ENCODE assay signal across 13 mouse cellular contexts in genomic region chr5:72269204-72269603, GRCm38 (mm10).
DNase-seq lines count a peak whose midpoint lies in the region; ATAC-seq and TF ChIP-seq lines count a peak whose summit lies in the region.
"Had no signal": no experiment of that assay in that cellular context is flagged by ENCODE, and none has a peak within 500 bp of the region (broad histone marks: within the 10 kb centered on the region; RNA-seq: fewer than 3 reads in every experiment).

No protein-coding gene starts in this region.

- no peak for TF ChIP-seq CTCF in midbrain, postnatal 0 days (IDR thresholded peaks at IDR 0.05)
- TF ChIP-seq CTCF in bone marrow, adult 2 months (IDR thresholded peaks at IDR 0.05; ENCODE audit: control insufficient read depth, insufficient read depth, low read length) = no peak
- TF ChIP-seq CTCF in bone marrow macrophage, adult 2 months (IDR thresholded peaks at IDR 0.05; ENCODE audit: low read depth, low read length) = no peak

- no peak for DNase-seq in midbrain, postnatal 0 days (ENCODE audit: low spot score)
- DNase-seq in cerebellum, adult 9-10 months = no peak
- no peak for DNase-seq in gastrocnemius, postnatal 36 days
- DNase-seq: gastrocnemius, postnatal 10 days had no signal

- no peaks in the 10 kb centered on the region for H3K9me3 ChIP-seq in forebrain, embryonic 15.5 days
- no peaks in the 10 kb centered on the region for H3K9me3 ChIP-seq in forebrain, embryonic 16.5 days (ENCODE audit: control insufficient read depth, low read length)
- no peaks in the 10 kb centered on the region for H3K9me3 ChIP-seq in midbrain, embryonic 13.5 days
- no peaks in the 10 kb centered on the region for H3K9me3 ChIP-seq in midbrain, postnatal 0 days (ENCODE audit: low read length)
- H3K9me3 ChIP-seq: embryonic facial prominence, embryonic 12.5 days; heart, embryonic 12.5 days; hindbrain, embryonic 12.5 days; intestine, embryonic 15.5 days had no signal

- intact Hi-C loops in gastrocnemius, postnatal 36 days (cut with DNase I) = loop anchor here (2.0 kb wide), 1 partner anchor 96 kb away; no protein-coding TSS in a partner anchor

- 0 out of 2 replicates have a peak, but pooled peaks have one; percentile 32 for ATAC-seq in forebrain, embryonic 15.5 days (replicated peaks)
- ATAC-seq in forebrain, embryonic 16.5 days = no peak
- ATAC-seq in midbrain, embryonic 13.5 days = 0 out of 2 replicates have a peak, but pooled peaks have one; percentile 14
- no peak for ATAC-seq in midbrain, postnatal 0 days (ENCODE audit: low FRiP score)
- ATAC-seq: intestine, embryonic 15.5 days had no signal

- H3K27ac ChIP-seq in forebrain, embryonic 15.5 days (replicated peaks) = no peak overlapping the region
- no peak overlapping the region for H3K27ac ChIP-seq in forebrain, embryonic 16.5 days (ENCODE audit: low read length)
- H3K27ac ChIP-seq in midbrain, embryonic 13.5 days = no peak overlapping the region
- H3K27ac ChIP-seq in midbrain, postnatal 0 days (ENCODE audit: low read depth, low read length) = no peak overlapping the region
- peak overlapping the region; percentile 46; the same call in 1 of the 2 replicates for H3K27ac ChIP-seq in bone marrow, adult 2 months (ENCODE audit: control insufficient read depth, insufficient read depth, low read depth, low read length, poor library complexity)
- peak overlapping the region; percentile 61 for H3K27ac ChIP-seq in bone marrow macrophage, adult 2 months (ENCODE audit: insufficient read depth, low read depth, low read length)
- H3K27ac ChIP-seq: embryonic facial prominence, embryonic 12.5 days; hindbrain, embryonic 12.5 days; intestine, embryonic 15.5 days had no signal

- no peak overlapping the region for H3K4me2 ChIP-seq in forebrain, embryonic 15.5 days (replicated peaks)
- no peak overlapping the region for H3K4me2 ChIP-seq in forebrain, embryonic 16.5 days (ENCODE audit: low read length)
- H3K4me2 ChIP-seq in midbrain, embryonic 13.5 days (replicated peaks) = no peak overlapping the region
- H3K4me2 ChIP-seq in midbrain, postnatal 0 days (ENCODE audit: low read depth, low read length, poor library complexity, severe bottlenecking) = no peak overlapping the region
- H3K4me2 ChIP-seq: embryonic facial prominence, embryonic 12.5 days; heart, embryonic 12.5 days; hindbrain, embryonic 12.5 days; intestine, embryonic 15.5 days had no signal

- no peaks in the 10 kb centered on the region for H3K27me3 ChIP-seq in forebrain, embryonic 15.5 days
- no peaks in the 10 kb centered on the region for H3K27me3 ChIP-seq in forebrain, embryonic 16.5 days (replicated peaks; ENCODE audit: control insufficient read depth, insufficient read depth, low read length)
- H3K27me3 ChIP-seq in midbrain, embryonic 13.5 days = no peaks in the 10 kb centered on the region
- no peaks in the 10 kb centered on the region for H3K27me3 ChIP-seq in midbrain, postnatal 0 days (ENCODE audit: insufficient read depth, low read length)
- H3K27me3 ChIP-seq: embryonic facial prominence, embryonic 12.5 days; heart, embryonic 12.5 days; hindbrain, embryonic 12.5 days; intestine, embryonic 15.5 days had no signal

- 0 out of 2 replicates have a peak, but pooled peaks cover 3% of the 10 kb centered on the region for H3K4me1 ChIP-seq in forebrain, embryonic 15.5 days
- H3K4me1 ChIP-seq in forebrain, embryonic 16.5 days (replicated peaks; ENCODE audit: control insufficient read depth, insufficient read depth, low read length) = no peaks in the 10 kb centered on the region
- H3K4me1 ChIP-seq in midbrain, embryonic 13.5 days (replicated peaks) = peaks cover 5% of the 10 kb centered on the region; the same call in 1 of the 2 replicates
- H3K4me1 ChIP-seq in midbrain, postnatal 0 days (ENCODE audit: insufficient read depth, low read length) = no peaks in the 10 kb centered on the region
- H3K4me1 ChIP-seq in bone marrow, adult 2 months (ENCODE audit: control insufficient read depth, insufficient read depth, low read length) = peaks cover 2% of the 10 kb centered on the region; the same call in 1 of the 2 replicates
- peaks cover 13% of the 10 kb centered on the region for H3K4me1 ChIP-seq in bone marrow macrophage, adult 2 months (ENCODE audit: control insufficient read depth, insufficient read depth, low read length)
- H3K4me1 ChIP-seq: embryonic facial prominence, embryonic 12.5 days; heart, embryonic 12.5 days; hindbrain, embryonic 12.5 days; intestine, embryonic 15.5 days had no signal

- no peak overlapping the region for H3K9ac ChIP-seq in forebrain, embryonic 15.5 days (replicated peaks)
- no peak overlapping the region for H3K9ac ChIP-seq in forebrain, embryonic 16.5 days (replicated peaks; ENCODE audit: low read depth, low read length)
- H3K9ac ChIP-seq in midbrain, embryonic 13.5 days (replicated peaks) = no peak overlapping the region
- H3K9ac ChIP-seq in midbrain, postnatal 0 days (replicated peaks; ENCODE audit: low read length, poor library complexity, severe bottlenecking) = no peak overlapping the region
- H3K9ac ChIP-seq: embryonic facial prominence, embryonic 12.5 days; heart, embryonic 12.5 days; hindbrain, embryonic 12.5 days; intestine, embryonic 15.5 days had no signal

- H3K36me3 ChIP-seq in forebrain, embryonic 15.5 days = no peaks in the 10 kb centered on the region
- no peaks in the 10 kb centered on the region for H3K36me3 ChIP-seq in forebrain, embryonic 16.5 days (ENCODE audit: control insufficient read depth, insufficient read depth)
- H3K36me3 ChIP-seq in midbrain, embryonic 13.5 days = no peaks in the 10 kb centered on the region
- no peaks in the 10 kb centered on the region for H3K36me3 ChIP-seq in midbrain, postnatal 0 days (ENCODE audit: insufficient read depth, low read length)
- H3K36me3 ChIP-seq: hindbrain, embryonic 12.5 days; intestine, embryonic 15.5 days had no signal

- 85% methylated on average over 10 of the region's 10 CpGs for WGBS in forebrain, embryonic 15.5 days
- WGBS in forebrain, embryonic 16.5 days = 84% methylated on average over 10 of the region's 10 CpGs
- 86% methylated on average over 10 of the region's 10 CpGs for WGBS in midbrain, embryonic 13.5 days
- WGBS in midbrain, postnatal 0 days = 71% methylated on average over 10 of the region's 10 CpGs
- WGBS in bone marrow, adult 2 months = 79% methylated on average over 10 of the region's 10 CpGs

- no peak overlapping the region for H3K4me3 ChIP-seq in forebrain, embryonic 15.5 days
- no peak overlapping the region for H3K4me3 ChIP-seq in forebrain, embryonic 16.5 days (replicated peaks; ENCODE audit: low read length)
- no peak overlapping the region for H3K4me3 ChIP-seq in midbrain, embryonic 13.5 days (replicated peaks)
- no peak overlapping the region for H3K4me3 ChIP-seq in midbrain, postnatal 0 days (ENCODE audit: low read depth, low read length)
- H3K4me3 ChIP-seq in bone marrow, adult 2 months (replicated peaks; ENCODE audit: control insufficient read depth, low read depth, low read length) = no peak overlapping the region
- no peak overlapping the region for H3K4me3 ChIP-seq in bone marrow macrophage, adult 2 months (ENCODE audit: insufficient read depth, low read length)
- H3K4me3 ChIP-seq: embryonic facial prominence, embryonic 12.5 days; heart, embryonic 12.5 days; hindbrain, embryonic 12.5 days; intestine, embryonic 15.5 days had no signal

- TF ChIP-seq POLR2A in bone marrow, adult 2 months (IDR thresholded peaks at IDR 0.05; ENCODE audit: borderline replicate concordance, control insufficient read depth, low read depth, low read length) = no peak
- TF ChIP-seq POLR2A in bone marrow macrophage, adult 2 months (IDR thresholded peaks at IDR 0.05; ENCODE audit: borderline replicate concordance, low read depth, low read length) = no peak

Comparison
In these comparisons a context has a peak if more than half of its experiments do, and no peak if none do; other contexts are left out.
1. ATAC-seq: peak in forebrain, embryonic 15.5 days (single experiment) and midbrain, embryonic 13.5 days (single experiment); none in forebrain, embryonic 16.5 days (single experiment) and midbrain, postnatal 0 days (single experiment).
2. H3K27ac ChIP-seq: peak in bone marrow, adult 2 months (single experiment) and bone marrow macrophage, adult 2 months (single experiment); none in forebrain, embryonic 15.5 days (single experiment), forebrain, embryonic 16.5 days (single experiment), midbrain, embryonic 13.5 days (single experiment) and midbrain, postnatal 0 days (single experiment).